Mouse (Mus musculus): Measurements from ENCODE around the gene Mlst8. TPM values are rescaled to one million over a fixed set of nuclear protein-coding genes. Genes with fewer than 3 reads are reported as not detected.
A peak's percentile ranks its signal among the peaks of the same experiment; 100 is the strongest.

The Mlst8 gene
- polyA plus RNA-seq, 1 experiment, result 23.3 TPM

DNA sequence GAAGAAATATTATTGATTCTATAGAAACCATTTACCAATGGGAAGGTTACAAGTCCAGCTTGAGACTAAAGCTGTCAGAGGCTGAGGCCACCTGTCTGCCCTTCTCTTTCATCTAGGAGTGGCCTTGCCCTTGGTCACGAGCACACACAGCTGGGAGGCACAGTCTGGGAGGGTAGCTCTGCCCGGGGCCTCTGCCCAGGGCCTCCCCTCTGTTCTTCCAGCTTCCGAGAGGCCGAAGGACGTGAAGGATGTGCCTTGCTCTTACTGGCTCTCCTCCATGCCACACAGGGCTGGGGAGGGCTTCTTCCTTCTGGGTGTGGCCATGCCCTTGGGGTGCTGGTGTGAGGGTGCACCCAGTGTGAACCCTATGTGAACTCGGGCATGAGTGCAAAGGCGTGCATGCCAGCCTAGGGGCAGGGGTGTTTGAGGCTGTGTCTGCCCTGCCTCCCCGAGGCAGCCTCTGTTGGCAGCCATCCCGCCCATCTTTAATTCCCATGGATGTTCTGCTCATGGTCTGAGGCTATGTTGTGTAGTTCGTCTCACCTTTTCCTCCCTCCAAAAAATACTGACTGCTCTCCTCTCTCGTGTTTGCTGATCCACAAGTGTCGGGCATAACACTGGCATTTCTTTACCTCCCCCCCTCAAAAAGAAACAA is 29.1 kb upstream of the Mlst8 start:
- TF ChIP-seq CTCF (IDR thresholded peaks at IDR 0.05; ENCODE audit: borderline replicate concordance, insufficient read depth, low read length) (no peak), POLR2A (IDR thresholded peaks at IDR 0.05; ENCODE audit: low read depth, low read length) (no peak)
- H3K4me1 ChIP-seq (ENCODE audit: control insufficient read depth, insufficient read depth, low read length), result no peaks in the 10 kb centered on the region
- no peak overlapping the region for H3K4me3 ChIP-seq (ENCODE audit: insufficient read depth, low read length)
- H3K27ac ChIP-seq (ENCODE audit: insufficient read depth, low read length), result no peak overlapping the region

DNA sequence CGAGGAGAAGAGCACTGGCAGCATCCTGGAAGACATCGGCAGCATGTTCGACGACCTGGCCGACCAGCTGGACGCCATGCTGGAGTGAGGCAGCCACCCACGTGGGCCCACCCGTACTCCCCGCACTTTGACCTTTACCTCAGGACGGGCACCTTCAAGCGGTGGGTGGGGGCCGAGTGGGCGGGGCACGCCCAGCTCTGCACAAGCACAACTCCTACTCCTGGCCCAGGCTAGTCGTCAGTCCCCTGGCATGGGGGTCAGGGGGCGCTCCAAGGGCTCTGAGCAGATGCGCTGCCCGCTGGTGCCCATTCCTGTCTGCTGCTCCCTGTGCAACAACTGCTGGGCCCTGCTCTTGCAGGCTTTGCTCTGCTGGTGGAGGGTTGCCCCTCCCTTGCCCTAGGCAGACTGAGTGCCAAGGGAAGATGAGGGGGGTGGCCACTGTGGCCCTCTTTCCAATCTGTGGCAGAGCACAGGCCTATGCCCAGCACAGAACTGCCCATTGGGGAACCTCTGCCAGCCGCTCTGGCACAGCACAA is 28.3 kb upstream of the Mlst8 start:
- no peak for TF ChIP-seq POLR2A (IDR thresholded peaks at IDR 0.05; ENCODE audit: low read depth, low read length)
- TF ChIP-seq CTCF (IDR thresholded peaks at IDR 0.05; ENCODE audit: borderline replicate concordance, insufficient read depth, low read length), result no peak
- Histone ChIP-seq H3K27ac (ENCODE audit: insufficient read depth, low read length) (no peak overlapping the region), H3K4me1 (ENCODE audit: control insufficient read depth, insufficient read depth, low read length) (no peaks in the 10 kb centered on the region), H3K4me3 (ENCODE audit: insufficient read depth, low read length) (no peak overlapping the region)

DNA sequence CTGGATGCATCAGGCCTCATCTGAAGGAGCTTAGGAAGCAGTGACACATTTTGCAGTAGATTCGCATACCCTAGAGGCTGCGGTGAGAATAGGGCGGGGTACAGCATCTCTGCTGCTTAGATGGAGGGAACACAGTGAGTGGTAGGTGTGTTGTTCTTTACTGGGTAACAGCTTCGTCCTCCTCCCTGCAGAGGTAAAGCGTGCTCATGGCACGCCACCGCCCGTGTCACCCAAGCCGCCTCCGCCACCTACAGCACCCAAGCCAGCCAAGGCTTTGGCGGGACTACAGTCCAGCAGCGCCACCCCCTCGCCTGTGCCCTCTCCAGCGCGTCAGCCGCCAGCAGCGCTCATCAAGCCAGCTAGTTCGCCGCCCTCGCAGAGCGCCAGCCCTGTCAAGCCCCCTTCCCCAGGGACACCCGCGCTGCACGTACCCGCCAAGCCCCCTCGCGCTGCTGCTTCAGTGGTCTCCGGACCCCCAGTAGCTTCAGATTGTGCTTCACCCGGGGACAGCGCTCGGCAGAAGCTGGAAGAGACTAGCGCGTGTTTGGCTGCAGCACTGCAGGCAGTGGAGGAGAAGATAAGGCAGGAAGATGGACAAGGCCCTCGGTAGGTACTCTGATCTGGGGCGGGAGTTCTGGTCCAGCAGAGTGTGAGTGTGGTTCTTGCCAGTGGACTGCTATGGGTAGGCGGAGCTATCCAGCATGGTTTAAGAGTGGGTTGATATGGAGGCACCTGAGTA is 27.6 kb upstream of the Mlst8 start:
- Histone ChIP-seq H3K27ac (ENCODE audit: insufficient read depth, low read length) (no peak overlapping the region), H3K4me3 (ENCODE audit: insufficient read depth, low read length) (no peak overlapping the region), H3K4me1 (ENCODE audit: control insufficient read depth, insufficient read depth, low read length) (no peaks in the 10 kb centered on the region)
- no peak for TF ChIP-seq POLR2A (IDR thresholded peaks at IDR 0.05; ENCODE audit: low read depth, low read length)
- no peak for TF ChIP-seq CTCF (IDR thresholded peaks at IDR 0.05; ENCODE audit: borderline replicate concordance, insufficient read depth, low read length)

DNA sequence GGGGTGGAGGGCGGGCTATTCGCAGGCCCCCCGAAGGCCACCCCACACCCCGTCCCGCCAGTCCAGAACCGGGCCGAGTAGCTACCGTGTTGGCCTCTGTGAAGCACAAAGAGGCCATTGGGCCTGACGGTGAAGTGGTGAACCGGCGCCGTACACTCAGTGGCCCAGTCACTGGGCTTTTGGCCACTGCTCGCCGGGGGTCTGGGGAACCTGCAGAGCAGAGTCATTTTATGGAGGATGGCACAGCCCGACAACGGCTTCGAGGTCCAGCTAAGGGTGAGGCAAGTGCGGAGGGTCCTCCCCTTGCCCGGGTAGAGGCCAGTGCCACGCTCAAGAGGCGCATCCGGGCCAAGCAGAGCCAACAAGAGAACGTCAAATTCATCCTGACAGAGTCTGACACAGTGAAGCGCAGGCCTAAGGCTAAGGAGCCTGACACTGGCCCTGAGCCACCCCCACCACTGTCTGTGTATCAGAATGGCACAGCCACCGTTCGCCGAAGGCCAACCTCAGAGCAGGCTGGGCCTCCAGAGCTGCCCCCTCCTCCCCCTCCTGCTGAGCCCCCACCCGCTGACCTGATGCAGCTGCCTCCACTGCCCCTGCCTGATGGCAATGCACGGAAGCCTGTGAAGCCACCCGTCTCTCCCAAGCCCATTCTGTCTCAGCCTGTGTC is 26.5 kb upstream of the Mlst8 start:
- Histone ChIP-seq H3K27ac (ENCODE audit: insufficient read depth, low read length) (no peak overlapping the region), H3K4me3 (ENCODE audit: insufficient read depth, low read length) (no peak overlapping the region), H3K4me1 (ENCODE audit: control insufficient read depth, insufficient read depth, low read length) (no peaks in the 10 kb centered on the region)
- TF ChIP-seq CTCF (IDR thresholded peaks at IDR 0.05; ENCODE audit: borderline replicate concordance, insufficient read depth, low read length) (no peak), POLR2A (IDR thresholded peaks at IDR 0.05; ENCODE audit: low read depth, low read length) (no peak)

DNA sequence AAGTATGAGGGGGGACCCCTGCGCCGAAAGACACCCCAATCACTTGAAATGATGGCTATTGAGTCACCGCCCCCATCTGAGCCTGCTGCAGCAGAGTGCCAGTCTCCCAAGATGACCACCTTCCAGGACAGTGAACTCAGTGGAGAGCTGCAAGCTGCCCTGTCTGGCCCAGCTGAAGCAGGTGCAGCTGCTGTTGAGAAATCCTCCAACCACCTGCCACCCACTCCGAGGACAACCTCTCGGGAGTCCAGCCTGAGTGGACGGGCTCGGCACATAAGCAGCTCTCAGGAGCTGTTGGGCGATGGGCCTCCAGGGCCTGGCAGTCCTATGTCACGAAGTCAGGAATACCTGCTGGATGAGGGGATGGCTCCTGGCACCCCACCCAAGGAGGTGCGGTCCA is 25.2 kb upstream of the Mlst8 start:
- Histone ChIP-seq H3K4me1 (ENCODE audit: control insufficient read depth, insufficient read depth, low read length) (no peaks in the 10 kb centered on the region), H3K27ac (ENCODE audit: insufficient read depth, low read length) (no peak overlapping the region), H3K4me3 (ENCODE audit: insufficient read depth, low read length) (no peak overlapping the region)
- TF ChIP-seq POLR2A (IDR thresholded peaks at IDR 0.05; ENCODE audit: low read depth, low read length) (no peak), CTCF (IDR thresholded peaks at IDR 0.05; ENCODE audit: borderline replicate concordance, insufficient read depth, low read length) (no peak)

DNA sequence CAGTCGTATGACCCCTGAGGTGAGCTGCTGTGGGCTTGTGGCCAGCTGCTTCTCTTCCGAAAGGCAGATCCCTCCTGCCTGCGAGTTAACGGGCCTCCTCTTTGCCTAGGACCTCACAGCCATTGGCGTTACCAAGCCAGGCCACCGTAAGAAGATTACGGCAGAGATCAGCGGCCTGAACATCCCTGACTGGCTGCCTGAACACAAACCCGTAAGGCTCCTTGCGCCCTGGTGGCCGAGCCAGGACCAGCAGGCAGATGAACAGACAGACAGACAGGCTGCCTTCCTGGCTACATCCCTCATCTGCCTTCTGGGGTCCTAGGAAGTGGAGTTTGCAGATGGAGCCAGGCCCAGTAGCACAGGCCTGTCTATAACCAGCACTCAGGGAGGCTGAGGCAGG is 23.3 kb upstream of the Mlst8 start:
- TF ChIP-seq POLR2A (IDR thresholded peaks at IDR 0.05; ENCODE audit: low read depth, low read length) (no peak), CTCF (IDR thresholded peaks at IDR 0.05; ENCODE audit: borderline replicate concordance, insufficient read depth, low read length) (peak; percentile 54; the same call in 1 of the 2 replicates)
- Histone ChIP-seq H3K4me1 (ENCODE audit: control insufficient read depth, insufficient read depth, low read length) (no peaks in the 10 kb centered on the region), H3K4me3 (ENCODE audit: insufficient read depth, low read length) (no peak overlapping the region), H3K27ac (ENCODE audit: insufficient read depth, low read length) (no peak overlapping the region)

DNA sequence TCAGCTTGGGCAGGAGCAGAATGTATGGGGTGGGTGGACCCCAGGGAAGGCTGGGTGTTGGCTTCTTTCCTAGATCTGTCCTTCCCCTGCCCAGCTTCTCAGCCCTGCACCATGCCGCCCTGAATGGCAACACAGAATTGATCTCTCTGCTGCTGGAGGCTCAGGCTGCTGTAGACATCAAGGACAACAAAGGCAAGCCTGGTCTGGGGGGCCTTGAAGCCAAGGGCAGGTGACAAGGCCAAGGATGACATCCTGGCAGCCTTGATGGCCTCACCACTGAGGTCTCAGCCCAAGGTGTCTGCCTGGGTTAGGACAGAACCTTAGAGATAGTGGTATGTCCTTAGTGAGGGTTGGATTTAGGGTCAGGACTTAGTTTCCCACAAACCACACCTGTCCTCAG is 17.1 kb upstream of the Mlst8 start:
- Histone ChIP-seq H3K4me1 (ENCODE audit: control insufficient read depth, insufficient read depth, low read length) (no peaks in the 10 kb centered on the region), H3K27ac (ENCODE audit: insufficient read depth, low read length) (no peak overlapping the region), H3K4me3 (ENCODE audit: insufficient read depth, low read length) (no peak overlapping the region)
- TF ChIP-seq CTCF (IDR thresholded peaks at IDR 0.05; ENCODE audit: borderline replicate concordance, insufficient read depth, low read length) (no peak), POLR2A (IDR thresholded peaks at IDR 0.05; ENCODE audit: low read depth, low read length) (no peak)

DNA sequence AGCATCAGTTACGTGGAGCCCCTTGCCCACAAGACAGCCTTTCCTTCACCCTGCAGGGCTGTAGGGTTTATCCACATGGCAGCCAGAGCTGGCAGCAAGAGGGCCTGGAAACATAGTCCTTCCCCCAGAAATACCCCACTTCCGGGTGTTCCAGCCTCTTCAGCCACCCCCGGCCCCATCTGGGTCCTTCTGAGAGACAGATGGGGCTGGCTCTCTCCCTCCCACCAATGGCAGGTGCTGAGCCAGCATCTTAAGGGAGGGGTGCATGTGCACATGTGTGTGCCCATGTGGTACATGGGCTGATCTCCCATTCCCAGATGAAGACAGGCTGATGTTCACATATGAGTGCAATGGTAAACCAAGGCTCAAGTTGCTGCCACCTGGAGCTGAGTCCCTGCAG is 16.6 kb upstream of the Mlst8 start:
- no peak overlapping the region for H3K27ac ChIP-seq (ENCODE audit: insufficient read depth, low read length)
- TF ChIP-seq POLR2A (IDR thresholded peaks at IDR 0.05; ENCODE audit: low read depth, low read length) (no peak), CTCF (IDR thresholded peaks at IDR 0.05; ENCODE audit: borderline replicate concordance, insufficient read depth, low read length) (no peak)

DNA sequence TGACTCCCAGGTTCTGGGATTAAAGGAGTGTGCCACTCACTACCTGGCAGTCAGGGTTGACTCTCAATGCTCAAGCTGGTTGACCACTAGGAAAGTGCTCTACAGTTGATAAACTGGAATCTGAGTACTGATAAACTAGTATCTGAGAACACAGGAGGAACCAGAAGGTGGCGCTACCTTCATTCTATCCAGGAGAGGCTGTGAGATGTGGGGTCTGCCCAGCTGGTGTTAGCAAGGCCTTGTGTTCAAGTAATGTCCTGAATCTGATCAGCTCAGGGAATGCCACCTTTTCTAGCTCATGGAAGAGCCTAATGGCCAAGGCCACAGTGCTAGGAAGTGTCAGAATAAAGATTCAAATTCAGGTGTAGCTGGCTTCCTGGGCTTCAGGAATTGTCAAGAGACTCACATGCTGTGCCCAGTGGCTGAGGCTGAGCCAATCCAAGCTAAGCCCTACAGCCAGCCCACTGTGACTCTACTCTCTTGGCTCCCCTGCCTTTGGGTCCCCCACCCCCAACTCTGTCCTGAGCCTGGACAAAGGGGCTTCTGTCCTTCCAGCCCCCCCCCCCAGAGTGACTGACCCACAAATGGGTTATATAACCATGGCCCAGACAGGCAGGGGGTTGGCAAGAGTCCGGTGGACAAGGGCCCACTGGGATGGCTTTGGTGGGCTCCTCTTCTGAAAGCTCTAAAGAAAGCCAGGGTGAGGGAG is 15.9 kb upstream of the Mlst8 start:
- no peak overlapping the region for H3K4me3 ChIP-seq (ENCODE audit: insufficient read depth, low read length)
- 0 out of 2 replicates have a peak, but pooled peaks have one; percentile 9 for TF ChIP-seq CTCF (IDR thresholded peaks at IDR 0.05; ENCODE audit: borderline replicate concordance, insufficient read depth, low read length)
- no peak for TF ChIP-seq POLR2A (IDR thresholded peaks at IDR 0.05; ENCODE audit: low read depth, low read length)

More for the DNA sequence above, 16.6 kb upstream of the Mlst8 start:
- no peak overlapping the region for H3K4me3 ChIP-seq (ENCODE audit: insufficient read depth, low read length)
- H3K4me1 ChIP-seq (ENCODE audit: control insufficient read depth, insufficient read depth, low read length), result no peaks in the 10 kb centered on the region

More for the DNA sequence above, 15.9 kb upstream of the Mlst8 start:
- Histone ChIP-seq H3K4me1 (ENCODE audit: control insufficient read depth, insufficient read depth, low read length) (no peaks in the 10 kb centered on the region), H3K27ac (ENCODE audit: insufficient read depth, low read length) (no peak overlapping the region)

Measured in embryonic fibroblast, embryonic 13.5 days (primary cell).